Mouse (Mus musculus): Measurements from ENCODE around the gene Col16a1.

Gene Col16a1

DNA sequence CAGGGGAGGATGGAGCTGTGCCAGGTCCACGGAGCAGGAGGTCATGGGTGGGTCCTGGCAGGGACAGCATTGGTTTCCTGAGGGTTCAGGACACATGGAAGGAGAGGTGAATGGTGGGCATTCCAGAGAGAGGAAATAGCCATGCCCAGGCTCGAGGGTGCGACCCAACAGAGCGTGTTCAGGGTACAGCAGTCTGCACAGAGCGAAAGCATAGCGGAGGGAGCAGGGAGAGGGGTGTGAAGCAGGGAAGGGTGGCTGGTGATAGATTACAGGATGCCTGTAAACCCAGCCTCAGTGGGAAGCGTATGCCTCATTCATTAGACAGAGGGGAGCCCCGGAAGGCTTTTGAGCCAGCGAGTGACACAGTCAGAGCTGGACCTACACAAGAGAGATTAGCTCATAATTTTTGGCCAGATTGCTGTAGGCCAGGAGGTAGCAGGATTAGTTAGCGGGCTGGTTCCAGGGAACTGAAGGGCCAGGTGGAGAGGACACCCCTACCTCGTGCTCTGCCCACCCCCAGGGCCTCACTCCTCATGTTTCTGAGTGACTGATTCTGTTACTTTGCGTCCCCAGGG is 37.7 kb downstream of the Col16a1 start:
- no peak for DNase-seq

DNA sequence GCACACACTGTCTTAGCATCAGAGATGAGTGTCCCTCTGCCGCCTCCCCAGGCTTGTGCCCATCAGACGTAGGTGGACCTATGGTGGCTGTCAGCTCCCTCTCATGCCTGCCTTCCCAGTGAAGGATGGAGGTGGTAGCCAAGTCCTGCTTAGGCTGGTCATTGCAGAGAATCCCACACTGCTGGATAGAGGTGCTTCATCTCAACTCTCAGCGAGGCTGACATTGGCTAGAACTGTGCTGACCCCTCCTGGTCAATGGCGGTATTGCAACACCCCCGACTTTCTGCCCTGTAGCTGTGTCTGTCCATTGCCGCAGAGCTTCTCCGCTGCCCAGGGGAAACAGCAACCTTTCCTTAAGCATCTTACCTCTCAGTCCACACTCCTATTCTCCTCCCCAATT is 39.7 kb downstream of the Col16a1 start:
- DNase-seq, result peak; percentile 87

GRCm38 (mm10) chr4:130095137-130095536 is 47.5 kb downstream of the Col16a1 start:
- no peak for DNase-seq

GRCm38 (mm10) chr4:130101183-130101582 is 53.5 kb downstream of the Col16a1 start:
- peak in 1 of 2 experiments; percentile 45 for DNase-seq

DNA sequence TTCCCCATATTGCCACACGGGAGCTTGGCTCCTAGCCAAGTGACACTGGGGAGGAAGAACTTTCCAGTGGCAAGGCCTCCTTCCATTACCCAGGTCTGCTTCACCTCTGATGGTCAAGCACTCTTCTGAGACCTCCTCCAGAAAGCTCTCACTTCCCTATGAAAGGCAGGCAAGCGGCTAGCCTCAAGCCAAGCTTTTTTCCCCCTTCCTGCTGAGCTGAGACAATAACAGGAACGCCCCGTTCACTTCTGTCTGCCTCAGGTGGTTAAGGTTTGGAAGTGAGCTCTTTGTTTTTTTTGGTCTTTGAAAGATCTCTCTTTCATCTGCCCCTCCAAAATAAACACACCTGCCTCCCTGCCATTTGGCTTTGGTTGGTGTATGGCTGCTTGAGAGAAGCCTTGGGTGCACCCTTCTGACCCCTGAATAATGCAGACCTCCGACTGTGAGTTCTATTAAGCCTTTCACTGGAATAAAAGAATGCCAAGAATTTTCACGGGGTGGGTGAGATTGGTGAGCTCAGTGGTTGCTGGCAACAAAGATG is 54.5 kb downstream of the Col16a1 start, which contains the start of gene Pef1:
Pef1 (plus strand) TSS at position 448 of the 541 bp plus-strand sequence.
- DNase-seq, result peak; percentile 67 to 77

DNA sequence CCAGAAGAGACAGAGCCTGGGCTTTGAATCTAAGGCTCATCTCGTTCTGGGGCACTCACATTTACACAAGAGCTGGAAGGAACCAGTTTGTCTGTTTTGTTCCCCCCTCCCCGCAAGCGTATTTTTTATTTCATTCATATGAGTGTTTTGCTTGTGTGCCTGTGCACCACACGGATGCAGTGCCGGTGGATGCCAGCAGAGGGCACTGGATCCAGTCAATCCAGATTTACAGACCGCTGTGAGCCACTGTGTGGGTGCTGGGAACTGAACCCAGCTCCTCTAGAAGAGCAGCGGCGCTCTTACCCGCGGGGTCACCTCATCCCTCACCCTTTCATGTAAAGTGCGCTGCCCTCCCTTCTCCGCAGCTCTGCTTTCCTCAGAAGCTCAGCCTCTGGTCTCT is 56.0 kb downstream of the Col16a1 start:
- DNase-seq, result no peak

- no peak for DNase-seq
Measured at GRCm38 (mm10) chr4:130104584-130104983, 56.9 kb downstream of the Col16a1 start.

- DNase-seq, result no peak
Measured at GRCm38 (mm10) chr4:130107065-130107443, 59.4 kb downstream of the Col16a1 start.

DNA sequence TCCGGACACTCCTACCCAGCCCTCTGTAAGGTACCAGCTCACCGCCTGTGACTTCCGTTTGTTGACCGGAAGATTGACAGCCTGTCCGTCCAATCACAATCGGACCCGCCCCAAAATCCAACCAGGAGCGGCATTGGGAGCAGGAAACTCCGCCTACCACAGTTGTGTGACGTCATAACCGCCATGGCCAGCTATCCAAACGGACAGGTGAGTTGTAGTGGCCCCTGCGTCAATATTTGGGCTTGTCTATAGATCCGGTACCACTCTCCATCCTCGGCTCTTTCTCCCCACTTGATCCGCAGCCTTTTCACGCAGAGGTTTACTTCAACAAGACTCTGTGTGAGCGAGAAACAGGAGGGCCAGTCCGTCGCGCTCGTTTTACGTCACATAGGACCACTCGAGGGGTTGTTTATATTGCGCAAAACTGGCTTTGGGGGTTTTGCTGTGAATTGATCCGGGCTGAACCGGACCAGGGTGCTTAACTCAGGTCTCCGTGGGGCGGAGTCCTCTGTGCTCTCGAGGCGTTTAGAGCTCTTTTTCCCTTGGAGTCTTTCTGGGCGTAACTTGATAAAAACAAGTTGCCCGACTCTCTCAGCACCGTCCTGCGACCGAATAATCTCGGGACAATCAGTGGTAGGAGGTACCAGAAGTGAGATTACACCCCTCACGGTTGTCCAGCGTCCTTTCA is 59.9 kb downstream of the Col16a1 start:
- DNase-seq, result peak; percentile 100

GRCm38 (mm10) chr4:130108929-130109328 is 61.3 kb downstream of the Col16a1 start:
- peak; percentile 83 to 85 for DNase-seq

DNA sequence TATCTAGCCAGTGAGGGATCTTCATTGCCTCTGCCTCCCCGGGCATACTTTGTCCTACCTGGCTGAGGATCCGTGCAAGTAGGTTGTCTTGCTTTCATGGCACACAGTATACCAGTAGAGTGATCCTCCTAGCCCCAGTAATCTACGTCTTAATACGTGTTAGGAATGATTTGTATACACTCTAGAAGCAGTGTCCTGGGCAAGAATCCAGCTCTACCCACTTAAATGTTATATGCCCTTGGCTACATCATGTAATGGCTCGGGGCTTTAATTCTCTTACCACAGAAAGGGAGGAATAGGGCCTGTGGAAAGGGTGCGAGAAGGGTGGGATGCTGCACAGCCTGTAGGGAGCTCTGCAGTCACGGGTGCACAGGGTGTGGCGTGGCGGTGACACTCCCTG is 62.0 kb downstream of the Col16a1 start:
- DNase-seq, result peak in 1 of 2 experiments; percentile 45

DNA sequence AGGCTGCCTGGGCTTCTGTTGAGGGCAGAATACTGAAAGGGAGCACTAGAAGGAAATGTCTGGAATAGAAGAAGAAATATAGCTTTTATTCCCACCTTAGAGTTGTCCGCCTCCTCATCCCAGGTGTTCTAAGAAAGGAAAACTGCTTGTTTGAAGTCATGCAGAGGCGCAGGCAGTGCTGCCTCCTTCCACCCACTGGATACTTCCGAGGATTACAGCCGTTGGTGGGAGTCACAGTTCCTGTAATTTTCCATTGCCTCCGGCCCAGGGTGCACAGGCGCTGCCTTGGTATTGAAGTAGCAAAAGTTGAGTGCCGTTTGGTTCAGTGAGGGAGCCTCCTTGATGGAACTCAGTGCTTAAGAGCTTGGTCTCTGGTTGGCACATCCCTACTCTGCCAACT is 62.5 kb downstream of the Col16a1 start:
- DNase-seq, result peak; percentile 51 to 53

GRCm38 (mm10) chr4:130112299-130112698 is 64.7 kb downstream of the Col16a1 start:
- peak; percentile 78 to 83 for DNase-seq

DNA sequence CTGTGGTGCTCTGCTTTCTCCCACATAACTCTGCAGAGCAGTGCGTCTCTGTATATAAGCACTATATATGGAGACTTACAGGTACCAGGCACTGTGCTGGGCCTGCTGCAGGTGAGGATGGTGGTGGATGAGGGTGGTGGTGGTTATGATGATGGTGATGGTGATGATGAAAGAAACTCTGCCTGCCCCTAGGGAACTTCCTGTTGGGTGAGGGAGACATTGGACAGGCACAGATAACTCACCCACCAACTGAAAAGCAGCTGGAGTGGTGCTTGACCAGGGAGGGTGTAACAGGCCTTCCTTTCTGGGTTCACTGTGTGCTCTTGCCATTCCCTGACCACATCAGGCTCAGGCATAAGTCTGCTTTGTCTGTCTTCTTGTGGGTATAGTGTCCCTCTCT is 65.1 kb downstream of the Col16a1 start:
- no peak for DNase-seq

- DNase-seq, result no peak
Measured at GRCm38 (mm10) chr4:130120752-130121151, 73.1 kb downstream of the Col16a1 start.

- peak; percentile 54 to 76 for DNase-seq
Measured at GRCm38 (mm10) chr4:130121560-130121959, 73.9 kb downstream of the Col16a1 start.

DNA sequence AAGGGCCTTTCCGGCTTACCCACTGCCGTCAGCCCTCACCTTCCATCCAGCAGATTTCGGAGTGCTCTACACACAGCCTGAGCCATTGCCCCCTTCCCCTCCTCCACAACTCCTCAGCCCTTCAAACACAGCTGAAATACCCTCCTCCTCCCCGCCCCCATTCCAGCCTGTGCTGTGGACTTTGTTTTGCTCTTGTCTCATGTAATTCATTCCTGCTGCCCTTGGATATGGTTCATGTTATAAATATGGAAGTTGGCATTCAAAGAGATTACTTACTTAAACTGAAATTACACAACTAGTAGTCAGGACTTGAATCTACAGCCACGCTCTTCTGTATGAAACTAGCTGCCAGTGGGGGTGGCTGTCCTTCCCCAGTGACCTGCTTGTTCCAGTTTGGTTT is 75.4 kb downstream of the Col16a1 start:
- DNase-seq, result no peak

DNA sequence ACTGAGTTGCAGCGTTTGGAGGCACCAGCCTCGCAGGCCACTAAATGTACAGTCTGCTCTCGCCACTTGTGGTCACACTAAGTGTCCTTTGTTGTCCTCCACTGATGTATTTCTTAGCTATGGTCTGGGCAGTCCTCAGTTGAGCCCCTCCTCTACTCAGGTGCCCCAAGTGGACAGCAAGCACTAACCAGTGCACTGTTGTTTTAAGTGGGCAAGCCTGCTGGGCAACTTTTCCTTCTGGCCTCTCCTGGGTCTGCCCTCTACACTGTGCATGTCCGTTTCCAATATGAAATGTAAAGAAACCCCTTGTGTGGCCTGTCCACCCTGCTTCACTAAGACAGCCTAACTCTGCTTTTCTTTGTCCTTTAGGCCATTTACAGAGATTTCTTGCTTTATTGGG is 76.5 kb downstream of the Col16a1 start:
- DNase-seq, result peak; percentile 83 to 87

DNA sequence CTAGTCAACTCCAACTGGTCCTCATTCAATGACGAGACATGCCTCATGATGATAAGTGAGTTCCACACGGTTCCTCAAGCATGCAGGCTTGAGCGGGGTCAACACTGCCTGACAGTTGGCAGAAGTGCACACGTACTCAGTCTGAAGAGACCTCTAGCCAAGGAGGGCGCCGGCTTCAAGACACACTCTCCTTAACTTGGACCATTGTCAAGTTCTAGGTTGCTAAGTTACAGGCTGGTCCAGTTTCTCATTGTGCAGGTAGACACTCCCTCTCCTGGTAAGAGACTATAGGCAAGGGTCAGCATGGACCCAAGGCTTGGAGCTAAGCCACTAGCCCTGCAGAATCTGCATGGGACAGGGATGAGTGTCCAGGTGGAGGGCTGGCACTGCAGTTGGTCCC is 77.5 kb downstream of the Col16a1 start:
- peak; percentile 58 to 85 for DNase-seq

DNA sequence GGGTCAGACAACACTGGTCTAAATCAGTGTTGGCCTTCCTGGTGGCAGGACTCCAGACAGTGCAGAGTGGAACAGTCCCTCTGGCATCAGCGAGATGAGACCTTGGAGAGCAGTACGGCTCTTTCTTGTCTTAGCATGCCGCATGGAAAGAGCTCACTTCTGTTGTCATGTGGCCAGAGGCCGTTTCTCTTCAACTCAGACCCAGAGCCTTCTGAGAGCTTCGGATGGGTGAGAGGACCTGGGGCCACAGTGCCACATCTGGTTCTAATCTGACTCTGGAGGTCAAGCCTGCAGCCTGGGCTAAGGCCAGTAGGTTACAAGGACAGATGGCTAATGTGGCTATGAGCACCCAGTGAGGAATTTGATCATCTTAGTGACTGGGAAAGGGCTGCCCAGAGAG is 78.3 kb downstream of the Col16a1 start:
- no peak for DNase-seq

DNA sequence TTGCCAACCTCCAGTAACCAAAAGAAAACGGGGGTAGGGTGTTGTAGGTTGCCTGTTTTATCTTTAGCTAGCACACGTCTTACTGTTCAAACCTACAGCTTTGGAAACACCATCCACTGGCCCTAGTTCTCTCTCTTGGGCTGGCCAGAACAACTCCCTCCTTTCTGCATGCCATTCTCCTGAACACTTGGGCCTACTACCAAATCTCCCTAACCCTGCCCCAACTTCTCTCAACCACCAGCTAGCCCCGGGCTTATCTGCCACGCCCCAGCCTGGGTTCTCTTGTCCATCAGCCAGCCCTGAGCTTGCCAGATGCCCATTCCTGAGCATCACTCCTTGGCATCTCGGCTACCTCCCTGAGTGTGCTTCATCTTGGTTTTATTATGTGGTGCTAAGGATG is 81.3 kb downstream of the Col16a1 start:
- no peak for DNase-seq

DNA sequence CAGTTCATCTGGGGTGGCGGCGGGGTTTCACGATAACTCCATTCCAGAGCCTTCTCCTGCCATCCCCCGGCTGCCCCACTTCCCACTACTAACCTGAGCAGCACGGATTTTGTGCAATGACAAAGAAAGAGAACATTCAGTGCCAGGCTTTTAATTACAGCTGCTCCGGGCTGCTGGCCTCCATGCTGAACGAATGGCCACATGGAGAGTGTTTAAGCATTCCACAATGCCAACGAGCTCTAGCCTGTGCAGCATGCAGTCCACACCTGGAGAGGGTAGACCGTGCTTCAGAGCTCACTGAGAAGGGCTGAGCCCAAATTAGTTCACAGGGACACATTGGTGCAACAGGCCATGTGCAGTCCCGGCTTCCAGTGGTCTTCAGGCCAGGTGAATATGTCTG is 82.4 kb downstream of the Col16a1 start:
- DNase-seq, result no peak

- DNase-seq, result no peak
Measured at GRCm38 (mm10) chr4:130130641-130131350, 83.2 kb downstream of the Col16a1 start.

Measured in lung, adult 18-20 months (tissue).